Mouse (Mus musculus): ENCODE measurements around the gene Gm9844.

- TF ChIP-seq CTCF (IDR thresholded peaks at IDR 0.05; ENCODE audit: low read depth) (peak; percentile 81), EP300 (IDR thresholded peaks at IDR 0.05; ENCODE audit: low read depth) (peak; percentile 42; the same call in 1 of the 2 replicates)
These were observed 42.1 kb downstream of the Gm9844 start for GRCm38 (mm10) chr7:24904070-24904483.
